Mouse (Mus musculus): ENCODE data around the gene Cbx5. TPM values are rescaled to one million over a fixed set of nuclear protein-coding genes. Genes with fewer than 3 reads are reported as not detected.

Cbx5 gene
- polyA plus RNA-seq, 1 experiment from 2014 or later = 70.4 TPM

GRCm38 (mm10) chr15:103183651-103184610 is 55.7 kb downstream of the Cbx5 start:
- ATAC-seq (replicated peaks; ENCODE audit: extremely low read depth, insufficient read depth, low FRiP score) = no peak
- H3K27ac ChIP-seq (ENCODE audit: low read length) = no peak overlapping the region
- H3K9me3 ChIP-seq (replicated peaks; ENCODE audit: control insufficient read depth, low read length) = no peaks in the 10 kb centered on the region
- 11% methylated on average over 25 of the region's 25 CpGs for WGBS
- peaks cover 29% of the 10 kb centered on the region for H3K27me3 ChIP-seq (ENCODE audit: control insufficient read depth, insufficient read depth, low read length)
- H3K4me1 ChIP-seq (ENCODE audit: control insufficient read depth, insufficient read depth, low read length) = peaks cover 19% of the 10 kb centered on the region
- peak overlapping the region; percentile 52 for H3K4me3 ChIP-seq (ENCODE audit: low read length)
- H3K36me3 ChIP-seq (ENCODE audit: control insufficient read depth, insufficient read depth) = no peaks in the 10 kb centered on the region
- H3K9ac ChIP-seq (ENCODE audit: low read length) = peak overlapping the region; percentile 54; the same call in 1 of the 2 replicates
- H3K4me2 ChIP-seq (ENCODE audit: low read depth, low read length) = peak overlapping the region; percentile 82

DNA sequence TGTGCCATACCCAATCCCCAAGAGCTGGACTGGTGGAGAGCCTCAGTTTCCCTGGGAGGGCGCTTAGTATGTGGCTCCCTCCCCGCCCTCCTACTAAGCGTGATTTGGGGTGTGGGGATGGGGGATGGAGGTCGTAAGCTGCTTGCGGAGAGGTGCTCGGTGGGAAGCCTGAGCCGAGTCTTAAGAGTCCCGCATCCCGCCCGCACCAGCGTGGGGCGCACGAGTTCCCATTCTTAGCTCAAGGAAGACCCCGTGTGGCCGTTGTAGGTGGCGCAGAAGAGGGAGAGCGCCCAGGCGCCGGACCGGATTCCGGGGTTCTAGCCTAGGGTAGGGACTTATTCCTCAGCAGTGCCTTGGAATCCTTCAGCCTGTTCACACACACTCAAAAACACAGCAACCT is 56.5 kb downstream of the Cbx5 start:
- Histone ChIP-seq H3K4me2 (ENCODE audit: low read depth, low read length) (peak overlapping the region; percentile 82), H3K36me3 (ENCODE audit: control insufficient read depth, insufficient read depth) (no peaks in the 10 kb centered on the region), H3K9me3 (replicated peaks; ENCODE audit: control insufficient read depth, low read length) (no peaks in the 10 kb centered on the region), H3K27me3 (ENCODE audit: control insufficient read depth, insufficient read depth, low read length) (peaks cover 37% of the 10 kb centered on the region), H3K4me1 (ENCODE audit: control insufficient read depth, insufficient read depth, low read length) (peaks cover 19% of the 10 kb centered on the region), H3K4me3 (ENCODE audit: low read length) (peak overlapping the region; percentile 52), H3K27ac (ENCODE audit: low read length) (no peak overlapping the region), H3K9ac (ENCODE audit: low read length) (peak overlapping the region; percentile 49)
- under 1% methylated on average over 21 of the region's 21 CpGs for WGBS
- peak; percentile 35 for ATAC-seq (replicated peaks; ENCODE audit: extremely low read depth, insufficient read depth, low FRiP score)

- Histone ChIP-seq H3K27ac (ENCODE audit: low read length) (no peak overlapping the region), H3K36me3 (ENCODE audit: control insufficient read depth, insufficient read depth) (no peaks in the 10 kb centered on the region), H3K9ac (ENCODE audit: low read length) (no peak overlapping the region; the same call in 1 of the 2 replicates), H3K9me3 (replicated peaks; ENCODE audit: control insufficient read depth, low read length) (no peaks in the 10 kb centered on the region), H3K27me3 (ENCODE audit: control insufficient read depth, insufficient read depth, low read length) (peaks cover 44% of the 10 kb centered on the region), H3K4me2 (ENCODE audit: low read depth, low read length) (peak overlapping the region; percentile 82), H3K4me1 (ENCODE audit: control insufficient read depth, insufficient read depth, low read length) (peaks cover 22% of the 10 kb centered on the region), H3K4me3 (ENCODE audit: low read length) (peak overlapping the region; percentile 52)
- ATAC-seq (replicated peaks; ENCODE audit: extremely low read depth, insufficient read depth, low FRiP score) = peak; percentile 52
- WGBS = under 1% methylated on average over 29 of the region's 48 CpGs
These were observed 57.3 kb downstream of the Cbx5 start for GRCm38 (mm10) chr15:103182166-103182790.

- Histone ChIP-seq H3K9ac (ENCODE audit: low read length) (no peak overlapping the region), H3K4me1 (ENCODE audit: control insufficient read depth, insufficient read depth, low read length) (peaks cover 21% of the 10 kb centered on the region), H3K27me3 (ENCODE audit: control insufficient read depth, insufficient read depth, low read length) (peaks cover 63% of the 10 kb centered on the region), H3K36me3 (ENCODE audit: control insufficient read depth, insufficient read depth) (no peaks in the 10 kb centered on the region), H3K27ac (ENCODE audit: low read length) (no peak overlapping the region), H3K9me3 (replicated peaks; ENCODE audit: control insufficient read depth, low read length) (no peaks in the 10 kb centered on the region), H3K4me2 (ENCODE audit: low read depth, low read length) (no peak overlapping the region), H3K4me3 (ENCODE audit: low read length) (no peak overlapping the region)
- no peak for ATAC-seq (replicated peaks; ENCODE audit: extremely low read depth, insufficient read depth, low FRiP score)
These were observed 59.2 kb downstream of the Cbx5 start for GRCm38 (mm10) chr15:103180406-103180805.

GRCm38 (mm10) chr15:103178767-103179166 is 60.8 kb downstream of the Cbx5 start:
- WGBS = 84% methylated on average over 1 of the region's 1 CpGs
- Histone ChIP-seq H3K4me3 (ENCODE audit: low read length) (no peak overlapping the region), H3K9me3 (replicated peaks; ENCODE audit: control insufficient read depth, low read length) (no peaks in the 10 kb centered on the region), H3K9ac (ENCODE audit: low read length) (no peak overlapping the region), H3K4me1 (ENCODE audit: control insufficient read depth, insufficient read depth, low read length) (peaks cover 19% of the 10 kb centered on the region), H3K36me3 (ENCODE audit: control insufficient read depth, insufficient read depth) (no peaks in the 10 kb centered on the region), H3K27me3 (ENCODE audit: control insufficient read depth, insufficient read depth, low read length) (peaks cover 79% of the 10 kb centered on the region), H3K4me2 (ENCODE audit: low read depth, low read length) (no peak overlapping the region), H3K27ac (ENCODE audit: low read length) (no peak overlapping the region)
- ATAC-seq (replicated peaks; ENCODE audit: extremely low read depth, insufficient read depth, low FRiP score) = no peak

GRCm38 (mm10) chr15:103178137-103178536 is 61.5 kb downstream of the Cbx5 start:
- WGBS = 7% methylated on average over 12 of the region's 12 CpGs
- Histone ChIP-seq H3K4me1 (ENCODE audit: control insufficient read depth, insufficient read depth, low read length) (peaks cover 13% of the 10 kb centered on the region), H3K27ac (ENCODE audit: low read length) (no peak overlapping the region), H3K36me3 (ENCODE audit: control insufficient read depth, insufficient read depth) (no peaks in the 10 kb centered on the region), H3K27me3 (ENCODE audit: control insufficient read depth, insufficient read depth, low read length) (peaks cover 84% of the 10 kb centered on the region), H3K9ac (ENCODE audit: low read length) (no peak overlapping the region), H3K9me3 (replicated peaks; ENCODE audit: control insufficient read depth, low read length) (no peaks in the 10 kb centered on the region), H3K4me2 (ENCODE audit: low read depth, low read length) (no peak overlapping the region), H3K4me3 (ENCODE audit: low read length) (no peak overlapping the region)
- ATAC-seq (replicated peaks; ENCODE audit: extremely low read depth, insufficient read depth, low FRiP score) = no peak

- Histone ChIP-seq H3K9me3 (replicated peaks; ENCODE audit: control insufficient read depth, low read length) (no peaks in the 10 kb centered on the region), H3K4me3 (ENCODE audit: low read length) (no peak overlapping the region), H3K9ac (ENCODE audit: low read length) (no peak overlapping the region), H3K27ac (ENCODE audit: low read length) (no peak overlapping the region), H3K27me3 (ENCODE audit: control insufficient read depth, insufficient read depth, low read length) (peaks cover 85% of the 10 kb centered on the region), H3K36me3 (ENCODE audit: control insufficient read depth, insufficient read depth) (no peaks in the 10 kb centered on the region), H3K4me1 (ENCODE audit: control insufficient read depth, insufficient read depth, low read length) (peaks cover 8% of the 10 kb centered on the region), H3K4me2 (ENCODE audit: low read depth, low read length) (peak overlapping the region; percentile 4; the same call in 1 of the 2 replicates)
- 9% methylated on average over 12 of the region's 12 CpGs for WGBS
- no peak for ATAC-seq (replicated peaks; ENCODE audit: extremely low read depth, insufficient read depth, low FRiP score)
These were observed 62.0 kb downstream of the Cbx5 start for GRCm38 (mm10) chr15:103177611-103178041.

DNA sequence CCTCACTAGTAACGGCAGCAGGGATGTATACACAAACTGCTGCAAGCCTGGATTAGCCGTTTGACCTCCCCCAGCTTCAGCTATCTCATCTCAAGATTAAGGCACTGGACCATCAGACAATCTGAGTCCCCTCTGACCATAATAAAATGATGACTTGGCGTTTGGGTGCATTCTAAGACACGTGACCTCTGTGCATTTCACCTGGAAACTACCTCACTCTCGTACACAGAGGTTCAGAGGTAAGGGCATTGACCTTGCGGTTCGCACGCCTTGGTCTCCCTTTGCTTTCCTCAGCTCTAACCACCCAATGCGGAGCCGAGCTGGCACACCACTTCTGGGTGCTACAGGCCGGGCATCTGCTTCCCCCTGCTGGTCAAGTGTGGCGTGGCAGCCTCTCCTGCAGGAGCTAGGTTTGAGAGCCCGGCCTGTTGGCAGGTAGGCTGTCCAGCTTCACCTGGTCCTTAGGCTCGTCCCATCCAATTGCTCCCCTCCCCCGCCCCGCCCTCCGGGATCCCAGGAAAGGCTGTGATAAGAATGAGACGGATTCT is 62.7 kb downstream of the Cbx5 start:
- Histone ChIP-seq H3K27ac (ENCODE audit: low read length) (no peak overlapping the region), H3K9me3 (replicated peaks; ENCODE audit: control insufficient read depth, low read length) (no peaks in the 10 kb centered on the region), H3K4me3 (ENCODE audit: low read length) (no peak overlapping the region), H3K9ac (ENCODE audit: low read length) (no peak overlapping the region), H3K4me1 (ENCODE audit: control insufficient read depth, insufficient read depth, low read length) (peaks cover 4% of the 10 kb centered on the region; the same call in 1 of the 2 replicates), H3K4me2 (ENCODE audit: low read depth, low read length) (peak overlapping the region; percentile 4), H3K27me3 (ENCODE audit: control insufficient read depth, insufficient read depth, low read length) (peaks cover 92% of the 10 kb centered on the region), H3K36me3 (ENCODE audit: control insufficient read depth, insufficient read depth) (no peaks in the 10 kb centered on the region)
- peak; percentile 58 for ATAC-seq (replicated peaks; ENCODE audit: extremely low read depth, insufficient read depth, low FRiP score)
- WGBS = under 1% methylated on average over 18 of the region's 18 CpGs
